Mouse (Mus musculus): ENCODE data around the gene Paip2b. TPM values are rescaled to one million over a fixed set of nuclear protein-coding genes. Genes with fewer than 3 reads are reported as not detected.

Gene Paip2b
- 1 to 10 TPM; 5.2 to 5.4 TPM for total RNA-seq (2023)

GRCm38 (mm10) chr6:83831606-83832123 lies at the start of gene Paip2b:
Paip2b (minus strand) TSS chr6:83831741.

GRCm38 (mm10) chr6:83866954-83867597 lies 35.5 kb upstream of the Paip2b start, which contains the start of gene Zfp638:
Zfp638 (plus strand) TSS chr6:83867109.

GRCm38 (mm10) chr6:83794760-83795296 lies 36.7 kb downstream of the Paip2b start, which contains the start of gene Nagk:
Nagk (plus strand) TSS chr6:83794982.

GRCm38 (mm10) chr6:83775638-83776293 lies 55.8 kb downstream of the Paip2b start, which contains the start of gene Tex261:
Tex261 (minus strand) TSS chr6:83775813.

GRCm38 (mm10) chr6:83762344-83762743 lies 69.2 kb downstream of the Paip2b start, which contains the start of gene Ankrd53:
Ankrd53 (plus strand) TSS chr6:83762644.

Other genes with a start within 250 kb of the Paip2b start
- not detected for gene Clec4f, start 175.6 kb downstream of the Paip2b start, total RNA-seq (2023)
- not detected for gene Cd207, start 153.9 kb downstream of the Paip2b start, total RNA-seq (2023)
- gene Vax2, start 120.5 kb downstream of the Paip2b start, total RNA-seq (2023), result not detected
- gene Atp6v1b1, start 88.8 kb downstream of the Paip2b start, total RNA-seq (2023), result not detected
- not detected for gene Ankrd53, start 69.1 kb downstream of the Paip2b start, total RNA-seq (2023)
- gene Tex261, start 55.9 kb downstream of the Paip2b start, total RNA-seq (2023), result 10 to 100 TPM; 34.4 to 55.5 TPM
- 10 to 100 TPM; 16.5 to 20.9 TPM for gene Nagk, start 36.8 kb downstream of the Paip2b start, total RNA-seq (2023)
- 10 to 100 TPM; 84.6 to 88.7 TPM for gene Zfp638, start 35.4 kb upstream of the Paip2b start, total RNA-seq (2023)
- under 1 TPM in 1 of 2 experiments, not detected in 1; 0.76 TPM for gene Dysf, start 176.8 kb upstream of the Paip2b start, total RNA-seq (2023)